Mouse (Mus musculus): ENCODE results near the gene Lhfpl5. TPM values are rescaled to one million over a fixed set of nuclear protein-coding genes. Genes with fewer than 3 reads are reported as not detected.
"Not testable (repeated sequence)": the region's sequence is repeated elsewhere in the genome, so short reads cannot be mapped to it uniquely, and the experiment has no call there.

Lhfpl5 gene
- 1 to 10 TPM; 1.5 to 1.7 TPM for total RNA-seq (2021)
- long read RNA-seq, experiment 1, transcript Lhfpl5-201 (4 exons, 1,313 nt): major isoform, 6 of 6 reads
- long read RNA-seq, experiment 1, partial matches to known transcripts: 0 of 6 reads
- long read RNA-seq, experiment 1, other reads (novel, unspliced or antisense): 0 of 6 reads
- long read RNA-seq, experiment 2, partial matches to known transcripts: 0 of 2 reads
- long read RNA-seq, experiment 2, other reads (novel, unspliced or antisense): 0 of 2 reads

DNA sequence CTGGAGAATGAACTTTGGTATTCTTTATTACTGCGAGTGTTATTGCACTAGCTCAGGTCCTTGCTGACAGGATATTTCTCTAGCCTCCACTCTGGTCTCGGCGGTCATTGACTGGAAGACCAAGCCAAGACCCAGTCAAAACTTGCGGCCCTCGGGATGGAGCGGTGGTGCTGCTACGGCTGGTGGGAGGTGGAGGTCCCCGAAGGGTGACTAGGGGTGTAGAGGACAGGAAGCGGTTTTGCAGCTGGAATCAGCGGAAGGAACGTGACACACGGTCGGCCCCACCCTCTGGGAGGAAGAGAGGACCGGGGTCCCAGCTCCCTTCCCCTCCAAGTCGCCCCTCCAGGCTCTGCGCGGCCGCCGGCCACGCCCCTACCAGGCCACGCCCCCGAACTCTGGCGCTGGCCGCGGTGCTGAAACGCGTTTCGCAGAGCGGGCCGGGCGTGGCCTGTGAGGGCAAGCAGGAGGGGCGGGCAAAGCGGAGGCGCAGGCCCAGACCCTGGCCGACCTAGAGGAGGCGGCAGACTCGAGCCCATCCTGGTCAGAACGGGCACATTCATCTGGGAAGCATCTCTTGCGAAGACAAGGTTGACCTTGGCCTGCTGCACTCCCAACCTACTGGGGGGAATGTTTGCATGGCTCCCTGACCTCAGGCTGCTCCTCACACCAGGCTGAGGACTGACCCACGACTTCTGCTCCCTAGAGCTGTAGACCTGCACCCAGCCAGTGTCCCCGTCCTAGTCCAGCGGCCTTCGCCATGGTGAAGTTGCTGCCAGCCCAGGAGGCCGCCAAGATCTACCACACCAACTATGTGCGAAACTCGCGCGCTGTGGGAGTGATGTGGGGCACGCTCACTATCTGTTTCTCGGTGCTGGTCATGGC lies at the start of gene Lhfpl5:
Gene Lhfpl5, plus strand, starts transcription at position 398 of the 882 bp plus-strand sequence.
- DNase-seq: peak; percentile 81

DNA sequence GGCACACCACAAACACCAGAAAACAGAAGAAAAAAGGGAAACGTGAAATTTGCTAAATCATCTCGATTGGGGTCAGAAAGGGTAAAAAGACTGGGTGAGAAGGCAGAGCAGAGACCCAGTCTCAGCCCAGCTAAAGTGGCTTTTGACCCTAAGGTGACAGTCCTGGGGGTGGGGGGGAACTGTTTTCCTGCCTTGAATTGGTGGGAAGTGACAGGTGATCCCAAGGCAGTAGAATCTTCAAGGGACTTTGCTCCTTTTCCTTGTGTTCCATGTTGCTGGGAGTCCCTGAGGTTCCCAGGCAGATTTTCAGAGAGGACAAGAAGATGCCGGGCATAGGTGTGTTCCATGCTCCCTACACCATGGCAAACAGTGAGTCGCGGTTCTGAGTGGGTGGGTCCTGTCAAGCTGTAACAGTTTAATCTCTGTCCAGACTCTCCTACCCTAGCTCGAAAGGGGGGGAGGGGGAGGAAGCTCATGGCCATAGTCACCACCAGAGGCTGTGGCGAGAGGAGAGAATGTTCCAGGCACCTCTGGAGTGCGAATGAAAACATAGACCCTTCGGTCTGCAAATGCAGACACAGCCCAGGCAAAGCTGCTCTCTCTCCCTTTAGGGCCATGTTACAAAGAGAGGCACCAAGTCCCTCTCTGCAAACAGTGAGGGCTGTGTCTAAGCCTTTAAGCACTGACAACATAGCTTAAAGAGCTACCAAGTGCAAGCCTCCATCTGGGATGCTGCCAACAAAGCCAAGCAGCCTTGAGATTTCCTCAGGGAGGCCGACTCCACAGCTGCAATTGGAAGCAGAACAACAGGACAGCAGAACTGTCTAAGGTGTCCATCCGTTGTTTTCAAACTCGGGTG lies 48.0 kb upstream of the Lhfpl5 start:
- peak; percentile 85 for DNase-seq

DNA sequence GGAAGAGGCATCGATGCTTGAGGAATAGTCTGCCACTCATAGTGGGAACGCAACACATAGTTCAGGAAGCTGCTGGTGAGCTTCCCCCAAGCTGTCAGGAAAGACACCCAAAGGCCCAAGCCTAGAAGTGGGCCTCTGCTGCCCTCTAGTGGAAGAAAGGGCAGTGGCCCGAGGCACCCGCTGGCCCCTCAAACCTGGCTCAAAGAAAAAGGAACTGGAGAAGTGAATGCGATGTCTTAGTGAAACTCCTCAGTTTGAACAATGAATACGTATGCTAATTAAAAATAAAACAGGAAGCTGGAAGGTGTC lies 47.4 kb upstream of the Lhfpl5 start:
- peak; percentile 92 for DNase-seq

DNA sequence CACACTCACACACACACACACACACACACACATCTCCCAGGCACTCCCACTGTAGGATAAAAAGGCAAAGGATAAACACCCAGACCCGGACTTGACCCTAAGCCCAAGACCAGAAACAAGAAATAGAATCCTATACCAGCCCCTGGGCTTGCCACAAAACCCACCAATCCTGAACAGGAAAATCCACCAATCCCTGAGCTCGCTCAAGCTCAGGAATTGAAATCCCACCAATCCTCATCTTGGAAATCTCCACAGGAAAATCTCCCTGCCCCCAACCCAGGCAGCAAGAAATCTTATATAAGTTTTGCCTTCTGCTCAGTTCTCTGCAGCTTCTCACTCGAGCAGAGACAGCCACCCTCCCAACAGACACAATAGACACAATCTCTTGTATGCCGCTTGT lies 46.3 kb upstream of the Lhfpl5 start:
- DNase-seq: no peak

DNA sequence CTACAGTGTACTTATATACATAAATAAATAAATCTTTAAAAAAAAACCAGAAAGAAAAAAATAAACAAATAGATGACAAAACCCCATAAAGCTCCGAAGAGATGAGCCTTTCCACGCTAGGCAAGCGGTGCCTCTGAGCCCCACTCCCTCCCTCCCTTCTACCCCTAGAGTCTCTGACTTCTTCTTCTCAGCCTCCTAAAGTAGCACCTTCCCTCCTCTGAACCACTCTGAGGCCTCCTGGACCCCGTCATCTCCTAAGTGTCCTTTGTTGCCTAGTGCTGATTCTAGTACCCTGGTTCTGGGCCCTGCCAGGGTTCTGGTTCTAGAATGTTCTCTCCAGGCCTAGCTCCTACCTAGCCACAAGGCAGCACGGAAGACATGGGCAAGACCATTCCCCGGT lies 44.9 kb upstream of the Lhfpl5 start, which contains the start of gene Armc12:
Gene Armc12, plus strand, starts transcription at position 301 of the 400 bp plus-strand sequence.
- no peak for DNase-seq

DNA sequence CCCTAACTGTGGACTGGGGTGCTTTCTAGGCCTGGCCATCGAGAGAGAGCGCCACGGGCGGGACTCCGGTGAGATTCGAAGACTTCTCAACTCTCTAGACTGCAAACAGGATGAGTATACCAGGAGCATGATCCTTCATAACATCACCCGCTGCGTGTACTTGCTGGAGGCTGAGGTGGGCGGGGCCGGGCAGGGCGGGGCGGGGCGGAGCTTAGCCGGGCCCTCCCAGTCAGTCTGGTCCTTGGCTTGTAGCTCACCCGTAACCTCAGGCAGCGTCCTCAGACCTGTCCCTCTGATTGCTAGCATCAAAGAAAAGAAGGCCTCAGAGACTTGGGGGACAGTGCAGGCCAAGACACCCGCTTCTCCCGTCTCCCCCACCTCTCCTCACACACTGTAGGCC lies 43.5 kb upstream of the Lhfpl5 start:
- no peak for DNase-seq

DNA sequence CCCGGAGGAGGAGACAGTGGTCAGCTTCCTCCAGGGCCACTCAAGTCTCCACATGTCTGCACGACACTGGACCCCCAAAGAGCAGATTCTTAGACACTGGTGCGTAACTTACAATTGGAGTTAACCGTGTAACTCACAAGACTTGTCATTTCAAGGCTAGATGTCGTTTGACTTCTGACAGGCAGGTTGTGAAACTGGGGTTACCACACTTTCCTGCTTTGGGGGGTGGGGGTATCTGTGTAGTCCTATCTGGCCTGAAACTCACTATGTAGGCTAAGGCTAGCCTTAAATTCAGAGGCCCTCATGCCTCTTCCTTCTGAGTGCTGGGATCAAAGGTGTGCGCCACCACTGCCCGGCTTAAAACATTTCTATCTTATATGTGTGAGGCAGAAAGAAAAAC lies 42.9 kb upstream of the Lhfpl5 start:
- no peak for DNase-seq

DNA sequence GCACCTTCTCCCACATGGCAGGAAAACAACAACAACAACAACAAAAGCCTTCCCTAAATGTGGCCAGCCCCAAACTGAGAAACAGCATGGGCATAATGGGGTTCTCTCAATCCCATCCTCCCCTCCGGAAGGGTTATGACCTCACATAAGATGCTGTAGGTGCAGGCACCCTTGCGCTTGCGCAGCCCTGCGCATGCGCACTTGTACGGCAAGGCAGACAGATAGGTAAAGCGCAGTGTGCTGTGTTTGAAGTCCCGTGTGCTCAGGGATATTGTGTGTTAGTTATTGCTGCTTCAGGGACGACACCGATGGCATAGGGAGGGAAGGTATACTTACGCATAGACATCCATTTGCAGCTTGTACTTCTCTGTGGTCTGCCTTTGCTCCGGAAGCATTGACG lies 42.1 kb upstream of the Lhfpl5 start:
- no peak for DNase-seq

DNA sequence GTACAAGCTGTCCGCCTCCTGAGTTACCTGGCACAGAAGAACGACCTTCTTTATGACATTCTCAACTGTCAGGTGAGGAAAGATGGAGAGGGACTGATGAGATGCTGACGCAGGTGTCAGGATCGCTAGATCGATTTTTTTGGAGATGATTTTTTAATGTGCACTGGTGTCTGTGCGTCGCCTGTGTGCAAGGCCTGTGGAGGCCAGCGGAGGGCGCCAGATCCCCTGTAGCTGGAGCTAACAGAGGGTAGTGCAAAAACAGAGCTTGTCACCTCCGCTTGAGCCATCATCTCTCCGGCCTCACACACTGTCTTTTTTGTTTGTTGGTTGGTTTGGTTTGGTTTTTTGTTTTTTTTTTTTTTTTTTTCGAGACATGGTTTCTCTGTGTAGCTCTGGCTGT lies 37.6 kb upstream of the Lhfpl5 start:
- no peak for DNase-seq

DNA sequence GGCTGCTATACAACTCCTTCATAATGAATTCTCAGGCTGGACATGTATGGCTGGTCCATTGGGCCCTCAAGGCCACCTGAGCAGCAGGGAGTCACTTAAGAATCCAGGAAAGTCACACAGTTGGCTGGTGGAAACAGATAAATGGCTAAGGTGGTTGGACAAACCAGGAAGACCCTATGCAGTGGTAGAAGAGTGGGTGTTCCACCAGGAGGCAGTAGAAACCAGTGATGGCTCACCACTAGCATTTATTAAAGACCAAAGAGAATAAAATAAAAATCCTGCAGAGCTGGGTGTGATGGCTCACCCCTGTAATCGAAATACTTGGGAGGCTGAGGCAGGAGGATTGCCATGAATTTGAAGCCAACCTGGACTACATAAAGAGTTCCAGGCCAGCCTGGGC lies 28.5 kb upstream of the Lhfpl5 start:
- peak; percentile 39 for DNase-seq

DNA sequence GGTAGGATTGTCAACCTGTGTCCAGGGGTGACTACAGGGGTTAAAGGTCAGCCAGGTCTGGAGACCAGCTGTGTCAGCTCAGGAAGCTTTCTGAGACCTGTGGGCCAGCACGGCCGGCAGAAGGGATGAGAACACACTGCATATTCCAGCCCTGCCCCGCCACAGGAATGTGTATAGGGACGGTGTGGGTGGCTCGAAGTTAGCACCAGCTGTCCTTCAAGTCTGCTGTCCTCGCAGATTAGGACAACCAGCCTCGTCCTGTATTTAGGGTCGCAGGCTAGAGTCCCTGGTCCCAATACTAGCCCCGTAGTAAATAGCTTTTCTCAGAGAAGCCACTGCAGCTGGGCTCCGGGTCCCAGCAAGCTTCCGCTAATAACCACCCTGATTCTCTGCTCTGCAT lies 26.9 kb upstream of the Lhfpl5 start:
- no peak for DNase-seq

DNA sequence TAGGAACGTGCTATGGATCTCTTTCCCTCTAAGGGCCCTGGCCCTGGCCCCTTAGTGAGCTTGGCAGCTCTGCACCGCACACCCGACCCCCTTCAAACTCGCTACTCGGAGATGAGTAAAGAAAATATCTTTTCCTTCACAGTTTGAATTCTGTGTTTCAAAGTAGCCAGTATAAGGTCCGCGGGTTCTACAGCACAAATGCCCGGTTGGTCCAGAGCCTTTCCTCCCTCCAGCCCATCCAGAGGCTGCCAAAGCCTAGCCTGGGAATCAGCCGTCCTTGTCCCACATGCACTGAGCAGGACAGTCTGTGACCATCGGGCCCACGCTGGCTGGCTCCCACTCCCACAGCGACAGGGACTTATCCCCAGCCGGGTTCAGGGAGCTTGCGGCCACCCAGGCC lies 26.3 kb upstream of the Lhfpl5 start, which contains the start of gene Clpsl2:
Gene Clpsl2, plus strand, starts transcription at position 301 of the 400 bp plus-strand sequence.
- DNase-seq: no peak

DNA sequence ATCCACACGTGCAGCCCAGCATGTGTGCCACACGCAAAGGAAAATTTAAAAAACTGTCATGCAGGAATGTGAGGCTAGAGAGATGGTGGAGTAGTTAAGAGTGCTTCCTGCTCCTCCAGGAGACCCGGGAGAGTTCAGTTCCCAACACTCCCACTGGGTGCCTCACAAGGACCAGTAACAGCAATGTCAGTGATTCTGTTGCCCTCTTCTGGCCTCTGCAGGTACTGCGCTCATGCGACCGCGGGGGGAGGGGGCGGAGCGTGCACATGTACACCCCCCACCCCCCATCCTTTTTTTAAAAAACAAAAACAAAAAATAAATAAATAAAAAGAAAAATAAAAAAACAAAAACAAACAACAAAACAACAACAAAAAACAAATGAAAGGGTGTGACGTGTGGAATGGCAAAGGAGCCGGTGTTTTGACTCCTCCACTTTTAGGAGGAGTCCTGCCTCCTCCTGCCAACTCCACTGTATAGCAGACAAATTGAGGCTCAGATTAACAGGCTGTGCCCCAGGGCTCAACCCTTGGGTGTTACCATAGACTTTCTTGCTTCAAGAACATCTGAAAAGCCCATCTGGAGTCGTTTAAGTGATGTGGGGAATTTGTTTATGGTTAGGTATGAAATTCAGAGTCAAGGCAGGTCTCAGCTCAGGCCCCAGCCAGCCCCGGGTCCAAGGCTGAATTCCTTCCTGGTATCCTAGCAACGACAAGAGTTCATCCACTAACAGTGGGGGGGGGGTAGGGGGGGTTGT lies 22.2 kb upstream of the Lhfpl5 start:
- DNase-seq: peak; percentile 82

DNA sequence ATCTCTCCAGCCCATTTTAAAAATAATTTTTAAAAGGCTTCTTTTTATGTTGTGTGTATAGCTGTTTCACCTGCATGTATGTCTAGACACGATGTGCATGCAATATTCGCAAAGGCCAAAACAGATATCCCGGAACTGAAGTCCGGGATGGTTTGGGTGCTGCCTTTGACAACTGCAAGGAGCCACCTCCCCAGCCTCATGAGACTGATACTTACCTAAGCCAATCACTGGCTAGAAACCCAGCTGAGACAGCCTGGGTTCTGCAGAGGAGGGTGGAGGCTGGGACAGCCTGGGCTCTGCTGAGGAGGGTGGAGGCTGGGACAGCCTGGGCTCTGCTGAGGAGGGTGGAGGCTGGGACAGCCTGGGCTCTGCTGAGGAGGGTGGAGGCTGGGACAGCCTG lies 21.4 kb upstream of the Lhfpl5 start:
- not testable (repeated sequence) for DNase-seq

DNA sequence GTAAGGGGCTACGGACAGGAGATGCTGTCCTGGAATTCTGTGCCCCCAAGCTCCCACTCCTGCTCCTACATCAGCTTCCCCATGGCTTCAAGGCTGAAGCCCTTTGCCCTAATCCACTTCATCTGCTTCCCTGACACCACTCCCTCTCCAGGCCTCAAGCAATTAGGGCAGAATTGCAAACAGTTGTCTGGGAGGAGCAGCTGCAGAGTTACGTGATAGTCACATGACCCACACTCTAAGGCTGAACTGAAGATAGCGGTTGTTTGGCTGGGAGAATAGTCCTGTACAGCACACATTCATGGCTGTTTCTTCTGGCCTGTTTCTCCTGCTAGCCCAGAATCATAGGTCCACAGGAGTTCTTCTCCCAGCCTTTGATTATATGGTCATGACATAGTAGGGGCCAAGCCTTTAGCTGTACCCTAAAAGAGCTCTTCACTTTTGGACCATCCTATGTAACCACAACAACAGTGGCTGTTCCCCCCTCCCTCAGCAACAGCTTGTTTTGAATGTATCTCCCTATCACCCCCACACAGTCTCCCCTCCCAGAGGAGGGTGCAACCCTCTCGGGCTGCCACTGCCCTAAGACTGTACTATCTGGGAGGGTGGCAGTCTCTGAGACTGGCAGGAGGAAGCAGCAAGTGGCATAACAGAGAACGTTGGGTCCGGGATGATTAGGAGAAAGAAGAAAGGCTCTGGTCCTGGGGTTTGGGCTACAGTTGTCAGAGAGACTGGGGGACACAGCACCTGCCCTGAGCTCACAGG lies 18.6 kb upstream of the Lhfpl5 start:
- DNase-seq: no peak

DNA sequence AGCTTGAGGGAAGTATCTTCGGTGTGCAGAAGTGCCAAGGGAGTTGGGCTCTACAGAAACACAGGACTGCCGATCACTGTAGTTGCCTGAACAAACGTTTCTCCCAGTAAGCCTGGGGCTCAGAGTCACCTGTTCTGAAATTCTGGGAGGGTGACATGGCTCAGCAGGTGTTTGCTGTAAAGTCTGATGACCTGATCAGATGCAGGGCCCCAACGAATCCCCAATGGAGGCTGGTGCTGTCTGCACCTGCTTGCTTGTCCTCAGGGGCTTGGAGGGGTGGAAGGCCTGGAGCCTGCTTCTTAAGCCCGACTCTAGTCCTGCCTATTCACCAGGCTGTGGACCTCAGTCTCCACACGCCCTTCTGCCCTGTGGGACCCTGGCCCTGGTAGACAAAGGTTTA lies 17.7 kb upstream of the Lhfpl5 start:
- no peak for DNase-seq

DNA sequence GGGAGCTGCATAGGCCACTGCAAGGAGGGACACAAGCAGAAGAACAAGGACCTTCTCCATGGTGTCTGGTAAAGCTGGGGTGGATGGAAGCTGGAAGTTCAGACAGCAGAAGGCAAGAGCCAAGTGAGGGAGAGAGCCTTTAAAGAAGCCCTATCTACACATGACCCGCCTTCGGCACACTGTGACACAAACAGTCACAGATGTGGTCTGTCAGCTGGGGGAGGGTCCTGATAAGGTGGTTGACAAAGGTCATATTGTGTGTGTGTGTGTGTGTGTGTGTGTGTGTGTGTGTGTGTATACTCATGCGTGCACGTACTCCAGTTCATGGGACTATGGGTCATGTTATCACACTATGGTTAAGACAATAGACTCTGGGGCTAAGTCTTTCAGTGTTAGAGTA lies 14.8 kb upstream of the Lhfpl5 start, which contains the start of gene Clps:
Gene Clps, minus strand, starts transcription at position 169 of the 400 bp plus-strand sequence.
- no peak for DNase-seq

DNA sequence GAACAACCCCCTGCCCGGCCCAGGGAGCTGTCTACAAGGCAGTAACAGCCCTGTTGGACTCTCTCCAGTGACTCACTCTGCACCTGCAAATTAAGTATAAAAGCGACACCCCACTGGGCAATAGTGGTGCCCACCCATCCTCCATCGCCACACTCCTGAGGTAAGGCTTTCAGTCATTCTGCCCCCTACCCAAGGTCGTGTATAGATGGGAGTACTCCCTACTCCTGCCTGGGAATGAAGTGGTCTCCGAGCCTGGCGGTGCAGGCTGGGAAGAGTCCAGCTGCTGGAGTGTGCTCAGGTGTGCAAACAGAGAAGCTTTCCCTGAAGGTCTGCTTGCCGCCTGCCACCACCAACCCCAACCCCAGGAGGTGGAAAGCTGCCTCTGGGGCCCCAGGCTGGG lies 13.8 kb upstream of the Lhfpl5 start:
- no peak for DNase-seq

DNA sequence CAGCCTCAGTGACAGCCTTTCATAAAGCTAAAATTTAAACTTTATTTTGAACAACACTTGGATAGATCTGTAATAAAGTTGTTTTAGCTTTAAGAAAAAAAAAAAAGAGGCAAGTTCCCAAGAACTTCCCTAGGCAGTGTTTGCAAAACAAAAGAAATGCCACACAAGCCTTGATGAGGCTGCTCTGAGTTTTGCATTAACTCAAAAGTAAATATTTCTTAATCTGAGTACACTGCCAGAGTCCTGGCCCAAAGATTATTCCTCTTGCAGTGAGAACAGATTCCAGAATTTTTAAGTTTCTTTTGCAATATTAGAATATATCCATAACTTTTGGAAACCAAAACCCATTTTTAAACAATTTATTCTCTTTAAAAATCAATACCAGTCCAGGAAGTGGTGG lies 10.3 kb upstream of the Lhfpl5 start:
- no peak for DNase-seq

DNA sequence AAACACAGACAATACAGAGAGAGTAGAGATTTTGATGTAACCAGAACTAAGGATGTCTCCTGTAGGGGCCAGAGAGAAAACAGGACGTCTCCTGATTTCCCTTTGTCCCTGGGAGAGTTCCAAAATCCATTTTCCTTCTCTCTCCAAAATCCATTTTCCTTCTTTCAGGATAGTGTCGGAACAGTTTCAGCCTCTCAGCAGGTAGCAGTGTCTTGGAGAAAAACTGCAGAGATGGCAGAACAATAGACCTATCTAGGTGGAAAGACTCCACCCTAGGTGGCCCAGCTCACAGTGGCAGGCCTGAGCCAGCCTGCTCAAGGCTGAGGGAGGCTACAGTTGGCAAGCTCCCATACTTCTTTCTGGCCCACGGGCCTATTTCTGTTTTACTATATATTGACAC lies 7.9 kb upstream of the Lhfpl5 start:
- no peak for DNase-seq

DNA sequence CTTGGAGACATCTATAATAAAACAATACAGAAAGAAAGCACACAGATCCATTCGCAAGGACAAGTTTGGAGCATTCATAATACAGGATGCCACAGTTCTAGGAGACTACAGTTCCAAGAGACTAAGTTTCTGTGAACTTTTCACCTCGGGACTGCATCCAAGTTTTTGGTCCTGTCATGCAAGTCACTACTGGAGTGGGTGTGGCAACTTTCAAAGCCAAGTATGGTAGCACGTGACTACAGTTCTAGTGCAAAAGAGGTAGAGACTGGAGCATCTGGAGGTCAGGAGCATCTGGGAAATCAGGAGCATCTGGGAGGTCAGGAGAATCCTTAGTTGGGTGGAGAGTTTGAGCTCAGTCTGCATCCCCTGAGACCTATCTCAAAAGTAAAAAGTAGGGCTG lies 3.6 kb upstream of the Lhfpl5 start:
- DNase-seq: no peak
